In the genomic region with DNA sequence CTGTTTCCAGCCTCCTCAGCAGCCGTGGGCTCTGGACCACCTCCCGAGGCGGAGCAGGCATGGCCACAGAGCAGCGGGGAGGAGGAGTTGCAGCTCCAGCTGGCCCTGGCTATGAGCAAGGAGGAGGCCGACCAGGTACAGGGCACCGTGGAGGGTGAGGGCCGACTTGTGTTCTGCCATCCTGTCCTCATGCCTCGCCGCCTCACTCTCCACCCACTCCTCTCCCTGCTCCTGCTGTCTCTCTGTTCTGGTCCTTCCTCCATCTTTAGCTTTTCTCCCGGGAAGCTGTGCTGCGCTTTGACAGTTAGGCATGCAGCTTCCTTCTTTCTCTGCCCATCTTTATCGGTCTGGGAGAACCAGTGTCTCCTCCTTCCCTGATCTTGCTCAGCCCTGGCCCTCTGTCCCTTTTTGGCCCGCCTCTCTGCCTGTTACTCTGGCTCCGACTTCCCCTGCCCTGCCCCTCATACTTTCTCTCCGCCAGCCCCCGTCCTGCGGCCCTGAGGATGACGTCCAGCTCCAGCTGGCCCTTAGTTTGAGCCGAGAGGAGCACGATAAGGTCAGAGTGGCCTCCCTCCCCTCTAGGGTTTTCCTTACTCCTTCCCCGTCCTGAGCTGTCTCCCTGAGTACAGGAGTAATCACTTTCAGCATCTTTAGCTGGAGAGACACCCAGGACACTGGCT, we compare ENCODE assay signal across 24 mouse cellular contexts. TPM values are rescaled to one million over a fixed set of nuclear protein-coding genes. Genes with fewer than 3 reads are reported as not detected.
DNase-seq lines count a peak whose midpoint lies in the region; ATAC-seq and TF ChIP-seq lines count a peak whose summit lies in the region.
"Had no signal": no experiment of that assay in that cellular context is flagged by ENCODE, and none has a peak within 500 bp of the region (broad histone marks: within the 10 kb centered on the region; RNA-seq: fewer than 3 reads in every experiment).

No protein-coding gene starts in this region.

- peak overlapping the region; percentile 88 for H3K27ac ChIP-seq in layer of hippocampus, adult 2 months
- H3K27ac ChIP-seq: forebrain, embryonic 15.5 days; kidney, embryonic 15.5 days; liver, embryonic 15.5 days had no signal

- H3K4me1 ChIP-seq in megakaryocyte, embryonic 14.5 days = peaks cover 31% of the 10 kb centered on the region
- H3K4me1 ChIP-seq: forebrain, embryonic 15.5 days; kidney, embryonic 15.5 days had no signal

- no peak overlapping the region; the same call in 1 of the 2 replicates for H3K4me3 ChIP-seq in layer of hippocampus, adult 2 months
- H3K4me3 ChIP-seq in megakaryocyte, embryonic 14.5 days (replicated peaks) = peak overlapping the region; percentile 56
- H3K4me3 ChIP-seq: forebrain, embryonic 15.5 days; kidney, embryonic 15.5 days; liver, embryonic 15.5 days had no signal

- no peak for ATAC-seq in megakaryocyte, adult 5-6 weeks (ENCODE audit: poor library complexity, severe bottlenecking)
- ATAC-seq: CD4-positive, CD25-positive, alpha-beta regulatory T cell, adult 4 months; forebrain, embryonic 15.5 days had no signal

- peak; percentile 4 for DNase-seq in cerebellum, adult 11-12 months
- DNase-seq in cerebellum, postnatal 14 days = no peak
- DNase-seq in heart, postnatal 10 days = peak; percentile 47 to 53
- DNase-seq in heart, adult 9 months (ENCODE audit: low spot score in 2 of 2) = no peak
- peak in 1 of 2 experiments; percentile 35 for DNase-seq in layer of hippocampus, adult 2 months (ENCODE audit: low spot score in 2 of 2)
- DNase-seq in layer of hippocampus, postnatal 10 days (ENCODE audit: low spot score in 2 of 2) = no peak
- DNase-seq: lung, postnatal 36 days had no signal

- TF ChIP-seq CTCF in layer of hippocampus, adult 2 months (conservative IDR thresholded peaks at IDR 0.05) = no peak

- H3K9me3 ChIP-seq in megakaryocyte, embryonic 14.5 days = no peaks in the 10 kb centered on the region
- H3K9me3 ChIP-seq: forebrain, embryonic 15.5 days; G1E; kidney, embryonic 15.5 days; liver, embryonic 15.5 days had no signal

- peaks cover 100% of the 10 kb centered on the region for H3K36me3 ChIP-seq in megakaryocyte, embryonic 14.5 days (replicated peaks; ENCODE audit: low read length)

- H3K27me3 ChIP-seq in megakaryocyte, embryonic 14.5 days (replicated peaks) = no peaks in the 10 kb centered on the region
- H3K27me3 ChIP-seq: forebrain, embryonic 15.5 days; kidney, embryonic 15.5 days; liver, embryonic 15.5 days had no signal

- intact Hi-C loops in heart, postnatal 10 days (cut with DNase I) = no loop called here

RNA-seq across cellular contexts. Expression of gene Epn1, which starts 12.9 kb away (rescaled TPM):
- total RNA-seq in heart, postnatal 10 days (2021) = 100 to 1,000 TPM; 194 to 209 TPM
- 100 to 1,000 TPM; 540 to 559 TPM for total RNA-seq in layer of hippocampus, adult 2 months (2021)
- 100 to 1,000 TPM; 402 to 408 TPM for total RNA-seq in layer of hippocampus, postnatal 10 days (2021)
- 687 and 1,038 TPM in 2 replicates for polyA plus RNA-seq in megakaryocyte, embryonic 14.5 days (2012; ENCODE audit: insufficient read depth, low replicate concordance)
- total RNA-seq in megakaryocyte, adult 5-6 weeks (2015) = 74.6 and 79.4 TPM in 2 replicates
- total RNA-seq in megakaryocyte, adult 5-6 weeks (2017) = 76.4 and 88.9 TPM in 2 replicates

RNA-seq across cellular contexts. Expression of gene Rfpl4, which starts 23.8 kb away (rescaled TPM):
- not detected for total RNA-seq in heart, postnatal 10 days (2021)
- total RNA-seq in layer of hippocampus, adult 2 months (2021) = not detected
- total RNA-seq in layer of hippocampus, postnatal 10 days (2021) = not detected
- not detected in 2 replicates for polyA plus RNA-seq in megakaryocyte, embryonic 14.5 days (2012; ENCODE audit: insufficient read depth, low replicate concordance)
- total RNA-seq in megakaryocyte, adult 5-6 weeks (2015) = not detected in 2 replicates
- not detected in 2 replicates for total RNA-seq in megakaryocyte, adult 5-6 weeks (2017)
- total RNA-seq: adrenal gland, postnatal 4 days; G1E; gastrocnemius, adult 18-20 months; hematopoietic stem cell, adult 5-6 weeks; left cerebral cortex, adult 8-10 months had no signal
- polyA plus RNA-seq: embryonic facial prominence, embryonic 11.5 days; forebrain, embryonic 15.5 days; G1E; heart, embryonic 11.5 days; kidney, embryonic 15.5 days; limb, embryonic 14.5 days; liver, embryonic 15.5 days; midbrain, embryonic 11.5 days; neural tube, embryonic 14.5 days; thymus, postnatal 0 days had no signal

RNA-seq across cellular contexts. Expression of gene U2af2, which starts 31.0 kb away (rescaled TPM):
- 100 to 1,000 TPM; 102 to 109 TPM for total RNA-seq in heart, postnatal 10 days (2021)
- total RNA-seq in layer of hippocampus, adult 2 months (2021) = 100 to 1,000 TPM; 185 to 192 TPM
- total RNA-seq in layer of hippocampus, postnatal 10 days (2021) = 100 to 1,000 TPM; 174 to 184 TPM
- polyA plus RNA-seq in megakaryocyte, embryonic 14.5 days (2012; ENCODE audit: insufficient read depth, low replicate concordance) = 251 and 262 TPM in 2 replicates
- 68.6 and 71.0 TPM in 2 replicates for total RNA-seq in megakaryocyte, adult 5-6 weeks (2015)
- 153 and 170 TPM in 2 replicates for total RNA-seq in megakaryocyte, adult 5-6 weeks (2017)

RNA-seq across cellular contexts. Expression of gene Rasl2-9, which starts 32.8 kb away (rescaled TPM):
- total RNA-seq in heart, postnatal 10 days (2021) = 1 to 10 TPM; 4.1 to 4.9 TPM
- total RNA-seq in layer of hippocampus, adult 2 months (2021) = under 1 TPM in 1 of 2 experiments, not detected in 1; 0.59 TPM
- not detected for total RNA-seq in layer of hippocampus, postnatal 10 days (2021)
- not detected in 2 replicates for polyA plus RNA-seq in megakaryocyte, embryonic 14.5 days (2012; ENCODE audit: insufficient read depth, low replicate concordance)
- total RNA-seq in megakaryocyte, adult 5-6 weeks (2015) = 1.9 and 2.4 TPM in 2 replicates
- 1.2 TPM in 1 of 2 replicates, not detected in the other for total RNA-seq in megakaryocyte, adult 5-6 weeks (2017)
- total RNA-seq: hematopoietic stem cell, adult 5-6 weeks had no signal
- polyA plus RNA-seq: forebrain, embryonic 15.5 days; kidney, embryonic 15.5 days had no signal

RNA-seq across cellular contexts. Expression of gene Zfp580, which starts 41.6 kb away (rescaled TPM):
- 10 to 100 TPM; 10.6 to 12.6 TPM for total RNA-seq in heart, postnatal 10 days (2021)
- 10 to 100 TPM; 34.1 to 35.7 TPM for total RNA-seq in layer of hippocampus, adult 2 months (2021)
- total RNA-seq in layer of hippocampus, postnatal 10 days (2021) = 10 to 100 TPM; 74.9 to 80.4 TPM
- polyA plus RNA-seq in megakaryocyte, embryonic 14.5 days (2012; ENCODE audit: insufficient read depth, low replicate concordance) = 58.5 and 224 TPM in 2 replicates
- total RNA-seq in megakaryocyte, adult 5-6 weeks (2015) = 0.25 and 1.6 TPM in 2 replicates
- total RNA-seq in megakaryocyte, adult 5-6 weeks (2017) = not detected in 2 replicates

Comparison
In these comparisons a context has a peak if more than half of its experiments do, and no peak if none do; other contexts are left out.
1. DNase-seq: peak in cerebellum, adult 11-12 months (single experiment) and heart, postnatal 10 days (2 of 2); none in cerebellum, postnatal 14 days (0 of 2), heart, adult 9 months (0 of 2) and layer of hippocampus, postnatal 10 days (0 of 2).